Mouse (Mus musculus) forebrain, embryonic 16.5 days (tissue): ENCODE results near the gene Plekhg2. TPM values are rescaled to one million over a fixed set of nuclear protein-coding genes. Genes with fewer than 3 reads are reported as not detected.
A peak's percentile ranks its signal among the peaks of the same experiment; 100 is the strongest.

Experiments
- ATAC-seq: fragments of 200-750 bp; cut with Nextera tagmentation; 2 replicates; pipeline ENCODE4 v1.8.0; 2017; ENCODE audit warnings: mild to moderate bottlenecking, moderate library complexity
- H3K27ac ChIP-seq: fragments of 300-500 bp; sonication (generic); 2 replicates; pipeline ENCODE4 v1.5.1; 2014; ENCODE audit warnings: low read length, control low read depth
- H3K27me3 ChIP-seq: fragments of 300-500 bp; sonication (generic); replicated peaks from 2 replicates; pipeline ENCODE4 v1.6.1; 2014; ENCODE audit warnings: low read length; ENCODE audit not compliant: control insufficient read depth, insufficient read depth
- H3K36me3 ChIP-seq: fragments of 300-500 bp; sonication (generic); 2 replicates; pipeline ENCODE4 v1.6.1; 2014; ENCODE audit not compliant: control insufficient read depth, insufficient read depth
- H3K4me1 ChIP-seq: fragments of 300-500 bp; sonication (generic); replicated peaks from 2 replicates; pipeline ENCODE4 v1.6.1; 2014; ENCODE audit warnings: low read length; ENCODE audit not compliant: control insufficient read depth, insufficient read depth
- H3K4me2 ChIP-seq: fragments of 300-500 bp; sonication (generic); 2 replicates; pipeline ENCODE4 v1.6.1; 2014; ENCODE audit warnings: mild to moderate bottlenecking, low read length, control low read depth
- H3K4me3 ChIP-seq: fragments of 300-500 bp; sonication (generic); replicated peaks from 2 replicates; pipeline ENCODE4 v1.5.1; 2014; ENCODE audit warnings: mild to moderate bottlenecking, low read length, control low read depth
- H3K9ac ChIP-seq: fragments of 300-500 bp; sonication (generic); replicated peaks from 2 replicates; pipeline ENCODE4 v1.6.1; 2014; ENCODE audit warnings: low read depth, low read length, control low read depth
- H3K9me3 ChIP-seq: fragments of 300-500 bp; sonication (generic); 2 replicates; pipeline ENCODE4 v1.6.1; 2016; ENCODE audit warnings: low read length; ENCODE audit not compliant: control insufficient read depth
- WGBS: fragments of 180-500 bp; shearing (Covaris S2); extraction: QIAGEN DNeasy Blood & Tissue Kit; methylation state at CpG from one replicate; pipeline ENCODE4 v1.1.7; 2014; 5-methylcytosine and 5-hydroxymethylcytosine counted together
- polyA plus RNA-seq: library from polyadenylated mRNA; unstranded; fragments of >200 nt; fragmentation: Nextera tagmentation; extraction: Ambion mirVana; gene quantifications from 2 replicates; pipeline ENCODE4 v1.2.1, GENCODE M21; 2015

The Plekhg2 gene
- polyA plus RNA-seq, 1 experiment from 2014 or later, result 50.8 TPM

DNA sequence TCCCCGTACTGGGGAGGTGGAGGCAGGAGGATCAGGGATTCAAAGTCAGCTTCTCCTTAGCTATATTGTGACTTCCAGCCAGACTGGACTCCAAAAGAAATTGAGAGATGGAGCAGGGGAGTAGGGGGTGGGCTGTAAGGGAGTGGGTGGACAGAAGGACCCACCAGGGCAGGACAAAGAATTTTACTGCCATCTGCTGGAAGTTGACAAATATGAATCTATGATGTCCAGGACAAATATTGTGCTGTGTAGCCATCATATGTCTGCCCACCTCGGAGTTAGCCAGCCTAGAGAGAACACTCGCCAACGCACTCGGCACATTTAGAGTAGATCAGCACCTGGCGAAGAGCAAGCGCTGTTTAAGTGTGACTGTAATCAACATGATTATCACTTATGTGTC, 23.8 kb downstream of the Plekhg2 start:
- Histone ChIP-seq H3K9me3 (no peaks in the 10 kb centered on the region), H3K4me1 (peaks cover 15% of the 10 kb centered on the region), H3K27me3 (no peaks in the 10 kb centered on the region), H3K36me3 (peaks cover 7% of the 10 kb centered on the region; the same call in 1 of the 2 replicates), H3K4me2 (no peak overlapping the region), H3K9ac (no peak overlapping the region), H3K4me3 (no peak overlapping the region), H3K27ac (no peak overlapping the region)
- WGBS, result 85% methylated on average over 7 of the region's 7 CpGs
- ATAC-seq, result no peak

DNA sequence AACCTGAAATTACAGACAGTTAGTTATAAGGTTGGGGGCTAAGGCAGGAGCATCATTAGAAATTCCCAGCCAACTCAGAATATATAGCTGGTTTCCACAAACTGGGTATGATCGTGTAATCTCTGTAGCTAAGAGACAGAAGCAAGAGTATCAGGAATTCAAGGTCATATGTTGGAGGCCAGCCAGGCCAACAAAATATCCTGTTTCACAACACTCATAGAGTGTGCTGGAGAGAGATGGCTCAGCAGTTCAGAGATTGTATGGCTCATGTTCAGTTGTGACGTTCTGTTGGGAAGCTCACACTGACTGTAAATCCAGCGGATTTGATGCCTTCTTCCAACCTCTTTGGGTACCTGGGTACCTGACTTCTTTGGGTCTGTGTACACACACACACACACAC, 24.7 kb downstream of the Plekhg2 start:
- 77% methylated on average over 3 of the region's 3 CpGs for WGBS
- Histone ChIP-seq H3K4me2 (no peak overlapping the region), H3K27me3 (no peaks in the 10 kb centered on the region)

DNA sequence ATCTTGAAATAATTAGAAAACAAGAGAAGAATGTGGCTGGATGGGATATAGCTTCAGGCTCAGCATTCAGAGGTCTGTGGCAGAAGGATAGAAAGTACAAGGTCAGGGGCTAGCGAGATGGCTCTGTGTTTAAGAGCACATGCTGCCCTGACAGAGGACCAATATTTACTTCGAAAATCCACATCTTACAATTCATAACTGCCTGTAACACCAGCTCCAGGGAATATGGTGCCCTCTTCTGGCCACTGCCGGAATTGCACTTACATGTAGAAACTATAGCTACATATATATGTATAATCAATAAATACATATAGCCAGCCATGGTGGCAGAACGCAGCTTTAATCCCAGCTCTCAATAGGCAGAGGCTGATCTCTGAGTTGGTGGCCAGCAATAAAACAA, 27.8 kb downstream of the Plekhg2 start:
- 5% methylated on average over 4 of the region's 4 CpGs for WGBS
- Histone ChIP-seq H3K4me1 (peaks cover 1% of the 10 kb centered on the region), H3K9me3 (no peaks in the 10 kb centered on the region), H3K9ac (no peak overlapping the region), H3K36me3 (no peaks in the 10 kb centered on the region), H3K27me3 (no peaks in the 10 kb centered on the region), H3K27ac (no peak overlapping the region), H3K4me3 (no peak overlapping the region), H3K4me2 (no peak overlapping the region)
- ATAC-seq, result peak; percentile 36; the same call in 1 of the 2 replicates

More for the DNA sequence above, 24.7 kb downstream of the Plekhg2 start:
- no peak overlapping the region for H3K9ac ChIP-seq
- ATAC-seq, result no peak
- H3K4me1 ChIP-seq, result peaks cover 15% of the 10 kb centered on the region
- no peak overlapping the region for H3K27ac ChIP-seq
- no peaks in the 10 kb centered on the region for H3K36me3 ChIP-seq
- no peaks in the 10 kb centered on the region for H3K9me3 ChIP-seq
- no peak overlapping the region for H3K4me3 ChIP-seq

DNA sequence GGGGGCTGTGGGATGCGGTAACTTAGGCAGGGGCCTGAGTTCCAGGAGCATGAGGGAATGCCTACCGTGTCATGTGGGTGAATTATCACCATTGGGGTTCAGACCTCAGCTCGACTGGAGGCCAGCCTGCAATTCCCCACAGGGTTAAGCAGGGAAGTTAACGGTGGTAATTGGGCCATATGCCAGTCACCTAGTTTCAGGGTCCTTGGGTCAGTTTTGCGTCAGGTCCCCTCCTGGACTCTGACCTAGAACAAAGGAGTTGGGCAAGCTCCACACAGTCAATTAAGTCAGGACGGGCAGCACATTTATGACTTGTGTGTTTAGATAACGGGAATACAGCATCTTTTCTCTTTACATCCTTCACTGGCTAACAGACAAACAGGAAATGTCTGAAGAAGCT, 31.0 kb downstream of the Plekhg2 start:
- Histone ChIP-seq H3K36me3 (no peaks in the 10 kb centered on the region), H3K9me3 (no peaks in the 10 kb centered on the region), H3K4me2 (no peak overlapping the region), H3K27ac (no peak overlapping the region), H3K4me1 (peaks cover 12% of the 10 kb centered on the region), H3K9ac (no peak overlapping the region), H3K4me3 (no peak overlapping the region), H3K27me3 (no peaks in the 10 kb centered on the region)
- WGBS, result 52% methylated on average over 7 of the region's 7 CpGs
- ATAC-seq, result no peak

DNA sequence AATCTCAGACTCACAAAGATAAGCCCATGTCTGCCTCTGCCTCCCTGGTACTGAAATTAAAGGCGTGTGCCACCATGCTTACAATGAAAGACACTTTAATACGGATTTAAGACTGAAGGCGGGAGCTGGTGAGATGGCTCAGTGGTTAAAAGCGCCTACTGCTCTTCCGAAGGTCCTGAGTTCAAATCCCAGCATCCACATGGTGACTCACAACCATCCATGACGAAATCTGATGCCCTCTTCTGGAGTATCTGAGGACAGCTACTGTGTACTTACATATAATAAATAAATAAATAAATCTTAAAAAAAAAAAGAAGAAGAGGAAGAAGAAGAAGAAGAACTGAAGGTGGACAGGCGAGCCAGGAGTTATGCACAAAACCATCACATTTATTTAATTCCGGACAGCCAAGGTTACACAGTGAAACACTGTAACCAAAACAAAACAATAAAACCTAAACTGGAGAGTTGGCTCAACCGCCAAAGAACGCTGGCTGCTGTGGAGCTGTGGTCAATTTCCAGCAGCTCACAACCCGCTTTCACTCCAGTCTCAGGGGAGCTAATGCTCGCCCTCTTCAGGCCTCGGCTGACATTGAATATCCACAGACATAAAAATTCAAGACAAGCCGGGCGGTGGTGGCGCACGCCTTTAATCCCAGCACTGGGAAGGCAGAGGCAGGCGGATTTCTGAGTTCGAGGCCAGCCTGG, 33.0 kb downstream of the Plekhg2 start:
- Histone ChIP-seq H3K27ac (peak overlapping the region; percentile 43), H3K27me3 (no peaks in the 10 kb centered on the region), H3K9me3 (no peaks in the 10 kb centered on the region), H3K4me2 (peak overlapping the region; percentile 54), H3K9ac (peak overlapping the region; percentile 38; the same call in 1 of the 2 replicates), H3K4me3 (peak overlapping the region; percentile 98), H3K4me1 (peaks cover 14% of the 10 kb centered on the region), H3K36me3 (no peaks in the 10 kb centered on the region)
- no peak for ATAC-seq
- 75% methylated on average over 19 of the region's 19 CpGs for WGBS

DNA sequence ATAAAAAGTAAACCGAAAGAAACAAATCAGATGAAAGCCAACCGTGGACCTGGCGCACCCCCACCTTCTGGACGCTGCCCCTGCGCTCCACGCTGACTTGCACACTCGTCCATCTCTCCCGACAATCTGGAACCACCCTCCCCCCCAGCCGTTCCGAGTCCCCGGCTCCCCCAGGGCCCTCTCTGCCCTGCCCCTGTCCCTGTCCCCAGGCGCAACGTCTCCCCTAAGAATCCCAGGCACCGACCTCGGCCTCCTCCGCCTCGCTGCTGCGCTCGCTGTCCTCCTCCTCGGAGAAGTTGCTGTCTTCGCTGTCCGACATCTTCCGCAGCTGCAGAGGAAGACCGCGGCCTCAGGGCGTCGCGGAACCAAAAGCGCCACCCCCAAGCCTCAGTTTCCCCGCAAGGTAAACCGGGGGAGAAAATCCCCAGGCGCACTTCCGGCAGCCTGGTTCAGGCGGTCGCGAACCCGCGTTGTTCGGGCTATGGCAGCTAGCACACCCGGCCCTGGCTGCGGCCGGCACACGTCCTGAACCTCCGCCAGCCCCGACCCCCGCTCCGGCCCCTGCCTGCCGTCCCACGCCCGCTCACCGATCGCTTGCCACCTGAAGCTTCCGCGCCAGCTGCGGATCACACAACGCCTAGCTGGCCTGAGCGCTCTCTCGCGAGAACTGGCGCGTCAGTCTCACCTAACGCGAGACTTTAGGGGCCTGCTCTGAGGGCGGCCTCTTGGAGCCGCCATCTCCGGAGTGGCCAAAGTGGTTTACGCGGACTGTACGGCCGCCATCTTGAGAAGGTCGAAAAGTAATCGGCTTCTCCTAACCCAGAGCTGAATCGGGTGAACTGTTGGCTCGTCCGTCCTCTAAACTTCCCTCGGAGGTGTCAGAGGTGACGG, 34.0 kb downstream of the Plekhg2 start, which contains the start of gene Supt5:
Gene Supt5, minus strand, starts transcription at position 639 of the 891 bp plus-strand sequence.
- Histone ChIP-seq H3K36me3 (no peaks in the 10 kb centered on the region), H3K4me3 (peak within 1 kb of the TSS; percentile 98), H3K4me2 (peak within 1 kb of the TSS; percentile 83), H3K9me3 (no peaks in the 10 kb centered on the region), H3K27ac (peak within 1 kb of the TSS; percentile 74), H3K9ac (peak within 1 kb of the TSS; percentile 91), H3K4me1 (peaks cover 14% of the 10 kb centered on the region), H3K27me3 (no peaks in the 10 kb centered on the region)
- ATAC-seq, result peak; percentile 99
- WGBS, result under 1% methylated on average over 76 of the region's 77 CpGs

DNA sequence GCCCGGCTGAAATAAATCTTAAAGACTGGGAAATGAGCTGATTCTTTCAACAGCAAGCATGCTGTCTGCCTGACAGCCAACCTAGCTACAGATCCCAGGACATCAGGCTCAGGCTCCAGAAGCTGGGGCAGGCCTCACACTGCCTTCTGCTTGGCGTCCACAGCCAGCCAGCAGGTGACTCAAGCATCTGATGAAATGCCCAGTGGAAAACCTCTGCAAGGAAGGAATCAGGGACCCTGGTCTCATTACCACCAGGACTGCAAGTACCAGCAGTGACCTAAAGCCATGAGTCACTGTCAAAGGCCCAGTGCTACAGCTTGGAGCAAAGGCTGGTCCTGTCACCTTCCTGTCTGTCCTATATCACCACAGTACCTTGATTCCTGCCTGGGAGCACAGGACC, 36.9 kb downstream of the Plekhg2 start:
- Histone ChIP-seq H3K27ac (no peak overlapping the region), H3K4me2 (no peak overlapping the region), H3K9ac (no peak overlapping the region)

DNA sequence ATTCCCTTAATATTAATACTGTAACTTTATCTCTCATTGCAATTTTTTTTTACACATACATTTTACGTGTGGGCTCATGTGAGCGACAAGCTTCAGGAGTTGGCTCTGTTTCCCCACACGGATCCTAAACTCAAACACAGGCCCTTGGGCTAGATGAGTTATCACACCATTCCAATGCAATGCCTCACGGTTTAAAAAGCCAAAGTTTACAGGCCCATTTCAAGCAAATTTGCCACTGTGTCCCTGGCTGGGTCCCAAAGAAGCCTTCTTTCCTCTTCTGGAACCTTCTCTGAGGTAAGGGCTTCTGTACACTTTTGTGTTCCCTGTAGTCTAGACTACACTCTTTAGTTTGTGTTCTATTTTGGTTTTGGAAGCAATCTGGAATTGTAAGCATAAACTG, 37.9 kb downstream of the Plekhg2 start:
- WGBS, result 92% methylated on average over 4 of the region's 4 CpGs
- ATAC-seq, result no peak

More for the DNA sequence above, 36.9 kb downstream of the Plekhg2 start:
- Histone ChIP-seq H3K9me3 (no peaks in the 10 kb centered on the region), H3K27me3 (no peaks in the 10 kb centered on the region), H3K4me1 (peaks cover 14% of the 10 kb centered on the region), H3K4me3 (no peak overlapping the region), H3K36me3 (peaks cover 6% of the 10 kb centered on the region)
- WGBS, result 90% methylated on average over 2 of the region's 2 CpGs
- ATAC-seq, result no peak

DNA sequence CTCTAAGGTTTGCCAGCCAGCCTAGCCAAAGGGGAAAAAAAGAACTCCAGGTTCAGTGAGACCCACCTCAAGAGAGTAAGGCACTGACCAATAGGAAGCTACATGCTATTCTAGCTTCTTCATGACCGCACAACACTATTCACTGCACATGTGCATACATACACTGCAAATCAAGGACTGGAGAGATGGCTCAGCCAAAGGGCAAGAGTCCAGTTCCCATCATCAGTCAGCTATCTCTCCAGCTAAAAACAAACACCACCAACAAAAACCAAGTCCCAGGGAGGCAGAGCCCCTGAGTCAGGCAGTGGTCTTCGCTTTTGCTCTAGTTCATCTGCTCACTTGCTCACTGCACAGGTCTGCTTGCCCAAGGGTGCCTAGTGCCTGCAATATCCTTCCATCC, 44.1 kb downstream of the Plekhg2 start:
- Histone ChIP-seq H3K36me3 (peaks cover 46% of the 10 kb centered on the region), H3K27ac (no peak overlapping the region), H3K27me3 (no peaks in the 10 kb centered on the region), H3K9me3 (no peaks in the 10 kb centered on the region), H3K4me3 (no peak overlapping the region), H3K9ac (no peak overlapping the region), H3K4me1 (no peaks in the 10 kb centered on the region), H3K4me2 (no peak overlapping the region)
- no peak for ATAC-seq
- WGBS, result 96% methylated on average over 2 of the region's 2 CpGs

More for the DNA sequence above, 37.9 kb downstream of the Plekhg2 start:
- H3K9ac ChIP-seq, result no peak overlapping the region
- H3K4me1 ChIP-seq, result peaks cover 14% of the 10 kb centered on the region
- no peaks in the 10 kb centered on the region for H3K27me3 ChIP-seq
- H3K36me3 ChIP-seq, result peaks cover 9% of the 10 kb centered on the region
- no peak overlapping the region for H3K4me3 ChIP-seq
- H3K27ac ChIP-seq, result no peak overlapping the region
- no peak overlapping the region for H3K4me2 ChIP-seq
- no peaks in the 10 kb centered on the region for H3K9me3 ChIP-seq
